Mouse (Mus musculus) cerebral cortex, adult 2 months (tissue): ENCODE results near the gene Npcd.

Experiments
- WGBS: fragments of 180-500 bp; shearing (Covaris S2); methylation state at CpG from one replicate; pipeline ENCODE4 v1.1.7; 2018; 5-methylcytosine and 5-hydroxymethylcytosine counted together

Npcd gene

DNA sequence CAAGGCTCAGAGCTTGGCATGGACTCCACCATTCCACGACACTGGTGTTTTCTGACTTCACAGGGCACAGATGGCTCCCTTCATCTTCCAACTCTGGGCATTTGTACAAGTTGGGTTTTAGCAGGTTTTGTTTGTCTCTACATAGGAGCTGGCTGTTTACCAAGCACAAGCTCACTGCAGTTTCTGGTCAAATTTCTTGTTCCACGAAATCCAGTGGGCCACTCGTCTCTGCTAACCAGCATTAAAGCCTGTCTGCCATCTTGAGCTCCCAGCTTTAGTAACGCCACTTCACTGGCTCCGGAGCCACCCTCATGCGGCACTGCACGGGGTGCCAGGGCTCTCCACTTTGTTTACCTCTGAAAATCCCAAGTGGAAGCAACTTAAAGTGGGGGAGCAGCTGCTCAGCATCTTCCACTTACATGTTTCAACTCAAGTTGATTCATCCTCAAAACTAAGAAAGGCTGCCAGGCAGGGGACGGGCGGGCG, 67.4 kb downstream of the Npcd start:
- 45% methylated on average over 10 of the region's 10 CpGs for WGBS

DNA sequence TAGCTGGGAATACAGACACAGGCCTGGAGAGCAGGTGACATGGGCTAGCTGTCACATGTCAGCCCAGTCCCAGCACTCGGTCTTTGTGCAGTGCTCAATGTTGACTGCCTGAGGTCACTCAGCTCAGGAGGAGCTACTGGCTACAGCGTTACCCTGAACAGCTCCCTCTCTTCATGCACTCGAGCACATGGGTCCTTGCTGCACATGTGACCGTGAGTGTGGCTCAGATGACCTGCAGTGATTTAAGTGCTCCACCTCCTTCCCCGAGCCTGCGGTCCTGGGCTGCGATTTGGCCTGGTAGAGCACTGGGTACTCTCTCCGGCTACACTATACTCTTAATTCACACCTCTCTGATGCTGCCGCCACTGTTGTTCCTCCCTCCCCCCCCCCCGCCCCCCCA, 67.9 kb downstream of the Npcd start:
- 57% methylated on average over 10 of the region's 10 CpGs for WGBS

DNA sequence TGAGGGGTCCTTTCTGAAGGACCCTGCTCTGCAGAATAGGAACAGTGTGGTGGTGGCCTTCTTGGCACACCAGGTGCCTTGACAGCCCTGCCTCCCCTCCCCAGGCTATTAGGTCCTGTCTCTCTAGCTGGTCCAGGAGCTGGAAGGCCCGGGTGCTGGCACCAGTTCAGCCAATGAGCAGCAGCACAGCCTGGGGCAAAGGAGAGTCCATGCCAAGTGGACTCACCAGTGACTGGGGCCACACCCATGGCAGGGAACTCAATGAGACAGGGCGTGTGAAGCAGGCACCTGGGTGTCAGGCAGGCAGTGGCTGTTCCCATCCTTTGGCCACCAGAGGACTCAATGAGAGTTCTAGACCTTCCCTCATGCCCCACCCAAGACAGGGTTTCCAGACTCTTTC, 68.7 kb downstream of the Npcd start:
- 64% methylated on average over 2 of the region's 2 CpGs for WGBS

DNA sequence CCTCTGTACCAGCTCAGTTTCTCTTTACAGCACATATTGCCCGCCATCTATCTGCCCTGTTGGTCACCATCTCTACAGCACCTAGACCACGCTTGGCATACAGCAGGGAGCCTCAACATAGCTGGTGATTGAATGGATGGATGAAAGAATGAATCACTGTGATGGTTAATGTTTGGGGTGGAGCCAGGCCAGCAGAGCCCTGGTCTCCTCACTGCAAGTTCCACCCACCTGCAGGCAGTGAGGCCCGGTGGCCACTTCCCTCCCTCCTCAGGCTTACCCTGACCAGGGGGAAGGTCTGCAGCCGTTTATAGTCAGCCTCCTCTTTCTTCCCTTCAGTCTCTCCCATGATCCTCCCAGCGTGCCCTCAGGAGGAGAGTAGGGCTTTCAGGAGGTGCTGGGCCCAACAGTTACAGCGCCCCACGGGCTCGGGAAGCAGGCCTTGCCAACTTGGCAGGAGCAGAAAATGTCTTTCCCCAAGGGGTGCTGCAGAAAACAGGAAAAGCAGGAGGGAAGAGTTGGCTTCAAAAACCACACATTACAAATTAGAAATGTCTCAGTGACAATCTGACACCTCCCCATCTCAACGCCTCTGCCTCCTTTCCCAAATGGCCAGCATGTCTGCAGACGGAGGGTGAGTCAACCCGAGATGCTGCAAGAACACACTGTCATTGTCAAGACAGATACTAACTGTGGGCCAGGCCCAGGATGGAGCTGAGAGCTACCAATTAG, 69.3 kb downstream of the Npcd start:
- 37% methylated on average over 11 of the region's 11 CpGs for WGBS

DNA sequence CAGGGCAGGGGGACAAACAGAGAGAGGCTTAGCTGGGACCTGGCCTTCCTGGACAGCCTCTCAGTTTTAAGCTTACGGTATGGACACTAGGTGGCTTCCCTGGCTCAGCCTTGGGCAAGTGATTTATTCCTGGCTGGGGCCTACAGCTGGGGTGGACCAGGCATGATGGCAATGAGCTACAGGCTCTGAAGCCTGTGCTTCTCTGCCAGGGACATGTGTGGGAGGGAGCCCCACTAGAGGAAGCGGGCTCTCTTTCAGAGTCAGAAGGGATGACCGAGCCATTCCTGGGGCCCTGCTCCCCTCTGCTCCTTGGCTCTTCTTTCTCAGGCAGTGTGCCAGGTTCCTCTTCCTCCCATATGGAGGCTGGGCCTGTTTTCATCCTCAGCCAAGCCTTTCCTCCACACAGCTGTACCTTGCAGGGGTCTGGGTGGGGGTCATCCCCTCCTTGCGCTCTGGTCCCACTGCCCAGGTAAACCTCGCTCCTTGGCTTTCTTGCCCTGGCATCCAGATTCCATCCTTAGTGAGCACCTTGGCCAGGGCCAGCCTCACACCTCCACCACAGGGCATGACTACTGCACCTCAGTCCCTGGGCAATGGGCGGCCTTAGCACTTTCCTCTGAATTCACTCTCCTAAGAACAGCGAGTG, 70.3 kb downstream of the Npcd start:
- WGBS, result 73% methylated on average over 7 of the region's 7 CpGs

DNA sequence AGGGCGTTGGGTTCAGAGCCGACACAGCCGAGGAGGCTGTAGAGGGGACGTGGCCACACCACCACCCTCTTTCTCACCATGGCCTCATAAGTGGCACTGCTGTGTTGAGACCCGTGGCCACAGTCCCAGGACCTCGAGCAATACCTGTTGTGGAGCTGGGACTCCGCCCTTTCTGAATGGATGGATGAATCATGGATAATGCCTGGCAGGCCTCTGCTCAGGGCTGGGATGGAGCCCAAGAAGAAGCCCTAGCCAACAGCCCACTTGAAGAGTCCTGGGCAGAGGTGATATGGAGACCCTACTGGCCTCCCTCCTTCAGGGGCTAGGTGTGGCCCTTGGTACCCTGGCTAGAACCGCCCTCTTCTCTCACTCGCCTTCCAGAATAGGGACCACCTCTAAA, 71.0 kb downstream of the Npcd start:
- WGBS, result 90% methylated on average over 9 of the region's 9 CpGs

DNA sequence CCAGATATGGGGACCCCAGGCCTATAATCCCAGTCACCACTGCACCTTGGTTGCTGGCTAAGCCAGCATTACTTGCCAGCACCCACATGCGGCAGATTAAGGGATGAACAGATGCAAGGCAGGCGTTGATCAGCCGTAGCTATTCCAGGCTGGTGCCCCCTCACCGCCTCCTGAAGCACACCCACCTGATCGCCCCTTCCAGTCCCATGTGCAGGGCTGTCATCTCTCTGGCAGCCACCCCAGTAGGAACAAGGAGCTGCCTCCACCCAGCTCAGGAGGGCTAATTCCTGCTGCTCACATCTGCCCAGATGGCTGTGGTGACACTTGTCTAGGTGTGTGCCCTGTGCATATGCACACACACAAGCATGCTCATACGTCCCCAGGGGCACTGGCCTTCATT, 73.1 kb downstream of the Npcd start:
- 61% methylated on average over 6 of the region's 6 CpGs for WGBS

DNA sequence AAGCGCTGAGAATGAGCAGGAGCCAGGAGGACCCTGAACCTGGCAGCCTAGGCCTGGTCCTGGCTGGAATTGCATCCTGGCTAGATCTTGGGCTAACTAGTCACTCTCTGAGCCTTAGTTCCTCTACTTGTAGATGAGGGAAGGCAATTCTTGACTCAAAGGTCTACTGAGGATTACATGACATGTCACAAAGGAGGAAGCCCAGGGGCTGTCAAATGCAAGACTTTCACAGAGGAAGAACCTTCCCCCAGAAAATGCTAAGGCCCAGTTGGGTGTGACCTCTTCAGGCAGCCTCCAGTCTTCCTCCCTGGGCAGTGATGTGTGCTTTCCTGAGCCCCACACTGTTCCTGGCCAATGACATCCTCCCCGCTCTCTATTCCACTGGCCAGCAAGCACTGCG, 76.9 kb downstream of the Npcd start:
- 96% methylated on average over 3 of the region's 3 CpGs for WGBS

DNA sequence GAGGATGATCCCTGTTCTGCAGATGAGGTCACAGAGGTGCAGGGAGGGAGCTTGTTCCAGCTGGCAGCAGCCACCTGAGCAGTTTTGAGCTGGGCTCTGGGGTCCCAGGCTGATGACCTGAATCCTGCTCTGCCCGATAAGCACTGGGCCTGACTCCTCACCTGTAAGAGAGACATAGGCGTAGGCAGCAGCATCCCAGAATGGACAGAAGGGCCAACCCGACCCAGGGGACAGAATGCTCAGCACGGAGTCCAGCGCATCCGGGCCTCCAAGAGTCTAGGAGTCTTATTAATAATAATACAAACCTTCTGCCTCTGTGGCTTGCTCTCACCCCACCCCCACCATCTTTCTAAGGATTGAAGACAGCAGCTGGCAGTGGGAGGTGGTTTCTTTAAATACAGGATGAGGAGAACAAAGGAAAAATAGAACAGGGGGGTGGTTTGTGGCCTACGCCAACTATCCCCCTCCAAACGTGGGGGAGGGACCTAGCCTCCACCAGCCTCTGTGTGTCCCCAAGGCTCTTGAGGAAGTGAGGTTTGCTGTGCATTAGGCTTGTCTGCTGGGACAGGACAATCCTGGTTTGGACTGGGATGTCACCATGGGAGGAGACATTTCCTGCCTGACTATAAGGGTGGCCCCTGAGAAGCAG, 77.9 kb downstream of the Npcd start:
- 47% methylated on average over 8 of the region's 8 CpGs for WGBS

DNA sequence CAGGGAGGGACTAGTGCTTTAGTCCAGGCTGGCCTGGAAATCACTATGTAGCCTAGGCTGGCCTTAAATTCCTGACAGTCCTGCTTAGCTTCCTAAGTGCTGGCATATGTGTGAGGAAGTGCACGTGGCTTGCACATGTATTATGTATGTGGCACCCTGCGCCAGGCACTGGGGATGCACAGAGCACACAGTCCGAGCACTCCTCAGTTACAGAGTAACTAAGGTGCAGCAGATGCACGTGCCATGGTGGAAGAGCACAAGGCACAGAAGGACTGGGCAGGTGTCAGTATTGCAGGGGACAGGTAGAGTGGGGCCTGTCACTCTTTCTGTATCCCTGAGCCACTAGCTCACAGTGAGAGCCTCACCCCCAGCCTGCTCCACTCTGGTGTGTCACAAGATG, 78.9 kb downstream of the Npcd start:
- 73% methylated on average over 4 of the region's 4 CpGs for WGBS

DNA sequence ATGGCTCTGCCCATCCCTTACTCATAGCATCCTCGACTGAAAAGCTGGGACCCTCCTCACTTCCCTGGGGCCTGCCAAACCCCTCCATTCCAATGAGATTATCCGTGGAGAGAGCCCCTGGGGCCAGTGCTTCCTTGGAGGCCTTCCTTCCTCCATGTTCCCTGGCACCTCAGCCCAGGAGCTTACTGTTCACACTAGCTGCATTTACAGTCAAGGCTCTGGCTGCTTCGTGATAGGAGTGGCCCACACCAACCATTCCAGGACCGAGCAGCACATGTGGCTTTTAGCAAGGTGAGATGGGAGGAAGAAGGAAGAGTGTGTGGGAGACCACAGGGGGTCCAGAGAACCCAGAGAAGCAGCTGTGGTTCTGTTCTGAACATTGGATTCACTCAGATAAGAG, 80.2 kb downstream of the Npcd start:
- 47% methylated on average over 4 of the region's 4 CpGs for WGBS

DNA sequence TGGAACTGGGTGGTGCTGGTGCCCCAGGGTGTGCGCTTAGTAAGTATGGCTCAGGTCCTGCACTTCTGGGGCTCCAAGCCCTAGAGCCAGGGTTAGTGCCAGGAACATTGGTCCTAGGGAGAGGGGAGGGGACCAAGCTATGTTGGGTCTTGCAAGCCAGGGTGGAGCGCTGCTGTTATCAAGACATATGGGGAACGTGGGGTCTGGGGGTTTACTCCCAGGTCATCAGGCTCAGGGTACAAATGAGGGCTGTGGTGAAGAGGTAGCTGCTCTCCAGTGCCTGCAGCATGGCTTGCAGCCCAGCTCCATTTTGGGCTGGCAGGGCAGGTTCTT, 80.7 kb downstream of the Npcd start:
- 94% methylated on average over 3 of the region's 3 CpGs for WGBS

DNA sequence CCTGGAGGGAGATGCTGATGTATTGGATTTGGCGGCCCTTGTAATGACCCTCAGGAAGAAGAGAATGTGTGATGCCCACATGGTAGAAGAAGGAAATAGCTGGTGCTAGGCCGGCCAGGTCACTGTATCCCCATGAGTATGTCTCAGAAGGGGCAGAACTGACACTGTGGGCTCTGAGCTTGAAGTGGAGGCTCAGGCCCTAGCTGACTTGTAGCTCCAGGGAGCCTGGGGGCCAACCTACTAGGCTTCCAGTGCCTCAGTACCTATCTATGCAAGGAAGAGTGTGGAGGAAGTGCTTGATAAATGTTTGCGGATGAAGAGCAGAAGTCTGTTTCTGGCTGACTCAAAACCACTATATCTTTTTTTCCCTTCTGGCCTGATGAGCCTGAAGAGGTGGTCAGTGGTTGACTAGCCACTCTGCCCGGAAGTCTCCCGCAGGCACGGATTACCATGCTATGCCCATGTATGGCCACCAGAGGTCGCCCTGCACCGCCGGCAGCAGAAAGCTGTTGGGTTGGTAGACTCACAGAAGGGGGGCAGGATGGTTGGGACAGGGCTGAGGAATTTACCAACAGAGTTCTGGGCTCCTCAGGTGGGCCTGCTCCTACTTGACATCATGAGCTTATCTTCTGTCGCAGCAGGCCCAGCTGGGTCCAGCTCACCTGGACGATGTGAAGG, 81.2 kb downstream of the Npcd start:
- WGBS, result 21% methylated on average over 11 of the region's 11 CpGs

DNA sequence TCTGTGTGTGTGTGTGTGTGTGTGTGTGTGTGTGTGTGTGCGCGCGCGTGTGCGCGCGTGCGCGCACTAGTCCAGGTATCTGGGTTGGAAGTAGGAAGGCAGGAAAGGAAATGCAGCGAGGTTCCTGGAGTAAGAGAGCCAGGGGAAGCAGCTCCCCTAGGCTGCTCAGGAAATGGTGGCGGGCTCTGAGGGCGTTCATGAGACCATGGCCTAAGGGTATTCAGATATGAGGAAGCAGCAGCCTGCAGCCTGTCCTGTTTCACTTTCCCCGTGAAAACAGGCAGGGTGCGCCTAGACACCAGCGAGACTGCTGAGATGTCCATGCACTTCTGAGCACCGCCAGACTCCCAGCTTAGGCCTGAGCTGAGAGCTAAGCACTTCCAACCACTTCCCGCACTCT, 82.3 kb downstream of the Npcd start:
- 81% methylated on average over 17 of the region's 17 CpGs for WGBS

DNA sequence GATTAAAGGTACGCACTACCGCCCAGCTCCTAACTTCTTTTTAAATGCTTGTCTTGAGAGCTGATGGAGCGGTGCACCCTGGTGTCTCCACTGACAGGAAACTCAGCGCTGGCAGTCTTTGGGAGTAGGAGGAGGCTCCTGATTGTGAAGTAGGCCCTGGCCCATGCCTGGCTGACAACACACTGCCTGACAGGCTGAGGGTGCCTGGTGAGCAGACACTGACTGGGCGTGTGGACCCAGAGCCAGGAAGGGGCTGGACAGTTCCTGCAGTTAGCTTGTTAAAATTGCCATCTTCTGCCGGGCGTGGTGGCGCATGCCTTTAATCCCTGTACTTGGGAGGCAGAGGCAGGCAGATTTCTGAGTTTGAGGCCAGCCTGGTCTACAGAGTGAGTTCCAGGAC, 83.8 kb downstream of the Npcd start:
- 88% methylated on average over 8 of the region's 8 CpGs for WGBS

DNA sequence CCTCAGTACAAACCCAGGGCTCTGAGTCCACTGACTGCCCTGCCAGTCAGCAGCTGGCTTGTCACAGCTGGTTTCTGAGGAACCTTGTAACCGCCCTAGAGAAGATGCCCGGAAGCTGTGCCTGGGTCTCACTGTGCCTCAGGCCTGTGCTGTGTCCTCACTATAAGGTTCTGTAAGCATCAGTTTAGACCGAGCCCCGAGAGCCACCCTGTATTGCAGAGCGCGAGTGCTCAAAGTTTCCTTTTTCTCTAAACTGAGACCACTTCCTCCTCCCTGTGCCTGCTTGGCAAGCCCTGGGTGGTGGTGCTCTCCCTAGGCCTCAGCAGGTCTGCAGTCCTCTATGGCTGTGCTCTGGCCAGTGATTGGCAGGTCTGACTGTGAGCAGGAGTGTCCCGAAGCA, 84.9 kb downstream of the Npcd start:
- WGBS, result 88% methylated on average over 7 of the region's 7 CpGs

DNA sequence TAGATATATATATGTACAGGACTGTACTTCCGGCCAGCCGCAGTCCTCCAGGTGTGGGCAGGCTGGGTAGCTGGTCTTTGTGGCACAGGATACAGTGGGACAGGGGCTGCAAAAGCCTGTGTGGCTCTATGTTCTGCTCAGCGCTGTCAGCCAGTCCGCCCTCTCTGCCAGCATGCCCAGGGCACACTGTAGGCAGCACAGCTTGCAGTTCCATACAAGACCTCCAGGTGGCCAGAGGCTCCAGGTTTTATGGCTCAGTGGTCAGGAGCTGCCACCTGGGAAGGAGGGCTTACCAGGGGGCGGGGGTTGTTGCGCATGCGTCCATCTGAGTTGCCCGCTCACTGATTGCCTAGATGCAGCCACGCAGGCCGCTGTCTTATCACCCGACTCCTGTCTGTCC, 86.0 kb downstream of the Npcd start:
- WGBS, result 65% methylated on average over 11 of the region's 11 CpGs

DNA sequence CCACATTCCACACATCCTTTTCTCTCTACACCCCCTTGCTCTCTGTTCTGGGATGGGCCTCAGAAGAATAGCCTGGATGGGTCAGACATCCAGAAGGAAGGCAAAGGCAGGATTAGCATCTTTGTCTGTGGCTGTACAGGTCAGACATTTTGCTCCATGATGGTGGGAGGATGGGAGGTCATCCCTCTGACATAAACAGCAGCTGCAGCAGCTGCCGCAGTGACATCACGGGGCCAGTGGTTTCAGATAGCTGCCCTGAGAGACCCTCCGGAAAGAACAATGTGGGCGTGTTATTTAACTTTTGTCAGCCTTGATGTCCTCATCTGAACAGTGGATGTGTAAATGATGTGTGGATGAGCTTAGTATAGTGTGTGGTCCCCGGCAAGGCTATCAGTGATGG, 88.2 kb downstream of the Npcd start:
- WGBS, result 93% methylated on average over 5 of the region's 5 CpGs

DNA sequence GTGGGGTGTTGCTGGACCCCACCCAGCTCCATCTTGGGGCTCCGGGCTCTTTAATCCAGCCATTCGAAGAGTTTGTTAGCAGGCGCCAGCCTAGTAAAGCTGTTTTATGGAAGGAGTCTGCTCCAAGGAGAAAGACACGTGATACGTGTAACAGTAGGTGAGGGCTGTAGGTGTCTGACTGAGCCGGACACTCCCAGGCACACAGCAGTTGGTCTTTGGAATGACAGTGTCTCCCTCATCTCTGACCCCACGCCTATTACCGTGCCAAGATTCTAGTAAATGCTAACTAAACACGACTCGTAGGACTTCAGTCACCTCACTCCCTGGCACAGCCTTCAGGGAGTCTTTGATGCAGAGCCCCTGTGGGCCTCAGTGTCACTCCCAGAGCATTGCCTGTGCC, 88.7 kb downstream of the Npcd start:
- whole genome bisulfite sequencing, result 78% methylated on average over 10 of the region's 10 CpGs

DNA sequence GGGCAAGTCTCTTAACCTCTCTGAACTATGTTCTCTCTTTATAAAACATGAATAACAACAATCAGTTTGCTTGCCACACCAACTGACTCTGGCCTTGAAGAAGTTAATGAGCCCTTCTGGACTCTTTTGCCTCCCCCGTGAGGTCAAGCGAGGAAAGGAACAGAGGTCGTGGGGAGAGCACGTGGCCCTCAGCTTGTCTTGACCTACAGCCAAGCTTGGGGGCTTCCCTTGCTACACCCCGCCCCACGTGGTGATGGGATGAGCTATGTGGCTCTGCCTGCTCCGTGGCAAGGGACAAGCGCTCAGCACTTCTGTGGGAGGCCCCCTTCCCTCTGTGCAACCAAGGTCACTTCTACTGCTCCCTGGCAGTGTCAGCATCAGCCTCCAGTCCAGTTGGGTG, 89.3 kb downstream of the Npcd start:
- WGBS, result 77% methylated on average over 8 of the region's 8 CpGs

DNA sequence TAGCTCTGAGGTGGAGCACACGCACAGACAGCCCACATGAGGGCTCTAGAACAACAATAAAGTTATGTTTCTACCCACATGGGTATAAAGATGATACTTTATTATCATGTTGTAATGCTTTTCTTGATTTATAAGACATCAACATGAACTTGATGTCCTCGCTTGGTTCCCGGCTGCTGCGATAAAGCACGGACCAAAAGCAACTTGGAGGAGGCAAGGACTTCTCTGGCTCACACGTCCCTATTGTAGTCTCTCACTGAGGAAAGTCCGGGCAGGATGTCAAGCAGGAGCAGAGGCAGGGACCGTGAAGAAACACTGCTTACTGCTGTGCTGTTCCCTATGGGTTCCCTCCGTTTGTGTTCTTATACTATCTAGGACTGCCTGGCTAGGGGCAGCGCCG, 90.0 kb downstream of the Npcd start:
- WGBS, result 90% methylated on average over 11 of the region's 11 CpGs

DNA sequence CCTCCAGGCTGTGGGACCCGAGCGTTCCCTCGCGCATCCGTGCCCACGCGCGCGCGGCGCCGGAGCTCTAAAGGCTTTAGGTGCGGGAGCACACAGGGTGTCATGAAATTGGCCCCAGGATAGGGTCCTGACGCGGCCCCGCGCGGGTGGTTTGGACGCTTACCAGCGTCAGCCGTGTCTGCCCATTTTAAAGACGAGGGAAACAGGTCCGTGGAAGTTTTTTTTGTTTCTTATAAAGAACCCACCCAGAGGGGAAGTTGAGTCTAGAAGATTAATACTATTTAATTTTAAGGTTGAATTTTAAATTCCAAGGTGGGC, 91.4 kb downstream of the Npcd start:
- under 1% methylated on average over 23 of the region's 23 CpGs for WGBS
